Mouse (Mus musculus) spleen, postnatal 4 days (tissue): ENCODE measurements around the gene Tmem263.

Source experiments
- DNase-seq, 2 experiments: peaks; one replicate each; pipeline ENCODE4 v3.0.0; 2022; ENCODE audit warnings: low spot score in 2 of 2

The Tmem263 gene

DNA sequence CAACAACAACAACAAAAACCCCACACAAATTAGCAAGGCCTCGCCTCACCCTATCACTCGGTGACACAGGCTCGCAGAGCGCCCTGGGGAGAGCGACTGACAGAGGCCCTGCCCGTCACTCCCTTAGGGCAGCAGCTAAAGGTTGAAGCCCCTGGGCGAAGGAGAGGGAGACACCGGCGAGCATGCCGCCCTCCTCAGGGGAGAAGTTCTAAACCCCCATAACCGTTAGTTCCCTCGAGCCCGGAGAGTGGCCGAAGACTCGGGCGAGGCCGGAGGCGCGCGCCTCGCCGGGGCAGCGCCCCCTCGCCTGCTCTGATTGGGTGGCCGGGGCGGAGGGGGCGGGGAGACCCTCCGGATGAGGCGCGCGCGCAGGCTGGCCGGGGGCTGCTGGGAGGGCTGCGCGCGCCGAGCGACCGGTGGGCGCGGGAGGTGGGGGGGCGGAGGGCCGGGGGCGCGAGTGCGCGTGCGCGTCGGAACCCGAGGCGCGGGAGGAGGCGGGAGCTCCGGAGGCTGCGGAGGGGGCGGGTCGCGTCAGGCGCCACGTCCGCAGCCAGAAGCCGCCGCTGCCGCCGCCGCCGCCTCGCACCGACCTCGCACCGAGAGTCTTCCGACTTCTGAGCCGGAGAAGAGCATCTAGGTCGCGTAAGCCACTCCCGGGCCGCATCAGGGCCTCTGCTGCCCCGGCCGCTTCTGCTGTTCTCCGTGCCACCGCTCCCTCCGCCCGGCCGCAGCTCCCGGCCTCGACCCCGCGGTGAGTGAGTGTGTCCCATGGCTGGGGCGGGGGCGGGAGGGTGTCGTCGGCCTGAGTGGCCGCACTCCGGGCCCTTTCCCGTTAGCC is at the start of gene Tmem263, which contains the start of gene Fhl4:
Gene Tmem263 (plus strand): TSS at position 381 of the 838 bp plus-strand sequence.
Gene Fhl4 (minus strand): TSS at position 249 of the 838 bp plus-strand sequence.
- peak; percentile 81 to 90 for DNase-seq

DNA sequence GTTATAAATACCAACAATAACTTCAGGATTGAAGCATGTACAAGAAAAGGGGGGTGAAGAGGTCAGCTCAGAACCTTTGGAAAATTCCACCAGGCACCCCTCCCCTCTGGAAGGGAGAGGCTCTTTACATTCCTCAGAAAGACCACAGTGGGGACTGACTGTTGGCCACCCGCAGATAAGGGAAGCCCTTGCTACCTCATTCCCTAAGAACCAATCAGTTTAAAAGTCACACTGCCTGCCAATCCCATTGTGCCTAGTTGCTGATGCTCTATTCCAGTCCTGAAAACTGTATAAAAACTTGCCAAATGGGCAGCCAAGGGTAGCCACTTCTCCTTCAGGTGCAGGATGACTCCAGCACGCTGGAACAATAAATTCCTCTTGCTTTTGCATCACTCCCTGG is 47.6 kb upstream of the Tmem263 start:
- DNase-seq = no peak

DNA sequence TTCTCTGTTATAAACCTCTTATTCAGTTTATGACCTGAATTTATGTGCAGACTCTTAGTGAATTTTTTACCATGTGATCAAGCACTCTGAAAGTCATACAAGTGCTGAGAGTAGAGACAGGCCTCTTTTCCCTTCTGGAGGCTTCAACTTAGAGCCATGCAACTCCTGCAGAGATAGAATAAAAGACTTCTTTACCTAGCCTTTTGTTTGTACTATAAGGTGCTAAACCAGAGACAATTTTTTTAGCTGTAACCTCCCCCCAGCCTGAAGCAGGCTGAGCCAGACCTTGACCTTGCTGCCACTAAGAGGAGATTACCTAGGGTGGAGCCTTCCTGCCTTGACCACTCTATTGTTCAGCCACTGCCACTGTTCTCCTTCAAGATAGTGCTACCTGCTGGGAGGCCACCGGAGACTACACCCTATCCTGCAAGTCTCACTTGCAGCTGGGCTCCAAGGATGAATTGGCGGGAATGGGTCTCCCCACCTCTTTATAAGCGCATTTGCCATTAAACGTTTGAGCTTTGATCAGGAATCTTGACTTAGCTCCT is 30.7 kb upstream of the Tmem263 start:
- DNase-seq = no peak

DNA sequence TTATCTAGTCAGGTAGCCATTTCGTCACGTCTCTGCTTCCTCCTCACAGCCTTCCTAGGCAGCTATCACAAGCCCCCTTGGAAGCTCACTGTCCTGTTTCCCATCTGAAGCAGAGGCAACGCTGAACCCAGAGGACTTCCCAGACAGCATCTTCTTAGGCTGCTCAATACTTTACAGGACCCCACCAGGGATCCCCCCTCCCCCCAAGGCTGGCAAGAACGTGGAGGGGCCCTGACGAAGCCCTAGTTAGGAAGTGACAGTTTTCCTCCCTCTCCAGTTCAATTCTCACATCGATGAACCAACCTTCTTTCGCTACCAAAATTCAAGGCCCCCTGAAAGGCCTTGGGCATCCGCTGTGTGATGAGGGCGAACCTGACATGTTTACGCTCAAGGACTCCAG is 586 bp upstream of the Tmem263 start:
- peak; percentile 18 to 67 for DNase-seq

GRCm38 (mm10) chr10:85103085-85103885 is 858 bp downstream of the Tmem263 start:
- peak; percentile 26 to 63 for DNase-seq

- DNase-seq = no peak
Observed at GRCm38 (mm10) chr10:85114409-85114808, 12.0 kb downstream of the Tmem263 start.

GRCm38 (mm10) chr10:85125184-85125583 is 22.8 kb downstream of the Tmem263 start:
- DNase-seq = no peak

DNA sequence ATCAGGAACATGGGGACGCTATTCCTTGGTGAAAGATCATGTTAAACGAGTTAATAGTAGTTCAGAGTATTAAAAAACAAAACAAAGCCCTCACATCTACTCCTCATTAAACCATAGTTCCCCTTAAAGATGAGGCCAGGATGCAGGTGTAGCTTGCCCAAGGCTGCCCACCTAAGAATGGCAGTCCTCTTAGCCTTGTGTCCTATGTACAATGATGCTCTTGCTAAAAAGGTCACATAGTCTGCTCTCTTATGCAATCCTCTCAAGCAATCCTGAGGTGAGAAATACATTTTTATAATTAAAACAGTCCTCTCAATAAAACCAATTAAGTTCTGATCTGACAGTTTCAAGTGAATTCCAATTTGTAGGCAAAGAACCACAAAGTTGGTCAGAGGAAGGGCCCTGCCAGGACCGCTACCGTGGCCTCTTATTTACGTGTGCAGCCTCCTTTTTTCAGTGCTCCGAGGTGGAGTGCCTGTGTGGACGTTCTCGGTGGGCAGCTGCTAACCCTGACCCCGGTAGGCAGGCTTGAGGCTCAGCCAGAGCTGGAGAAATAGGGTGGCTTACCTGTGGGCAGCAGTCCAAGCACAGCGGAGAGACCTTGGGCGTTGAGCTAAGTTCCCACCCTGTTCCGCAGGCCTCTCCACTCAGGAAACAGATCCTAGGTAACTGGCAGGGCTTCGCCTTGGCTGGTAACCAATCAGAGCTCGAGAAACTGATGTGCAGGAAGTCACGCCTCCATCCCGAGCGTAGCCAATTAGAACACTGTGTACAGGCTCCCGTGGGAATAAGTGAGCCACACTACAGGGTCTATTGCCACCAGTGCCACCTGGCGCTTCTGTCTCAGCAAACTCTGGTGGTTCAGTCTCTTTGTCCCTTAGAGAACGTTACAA is 25.2 kb downstream of the Tmem263 start, which contains the start of gene Mterf2:
Gene Mterf2 (minus strand): TSS at position 633 of the 893 bp plus-strand sequence.
- peak; percentile 86 to 89 for DNase-seq

- DNase-seq = peak; percentile 48 to 74
Observed at GRCm38 (mm10) chr10:85128453-85128852, 26.0 kb downstream of the Tmem263 start.

DNA sequence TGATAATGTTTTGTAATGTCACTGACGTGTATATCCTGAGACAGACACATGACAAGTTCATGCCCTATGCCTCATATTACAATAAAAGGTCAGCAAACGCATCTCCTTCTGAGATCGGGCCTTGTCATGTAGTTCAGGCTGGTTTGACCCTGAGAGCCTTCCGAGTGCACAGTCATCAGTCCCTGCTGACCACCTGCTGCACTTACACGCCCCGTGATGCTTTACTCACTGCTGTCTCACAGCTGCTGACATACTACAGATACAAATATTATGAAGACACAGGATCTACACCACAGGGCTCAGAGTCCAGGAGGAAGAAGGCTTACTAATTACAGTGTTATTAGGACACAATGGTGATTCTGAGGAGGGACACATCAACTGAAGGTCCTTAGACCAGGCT is 34.1 kb downstream of the Tmem263 start:
- no peak for DNase-seq

- DNase-seq = no peak
Observed at GRCm38 (mm10) chr10:85141465-85141864, 39.0 kb downstream of the Tmem263 start.

- DNase-seq = no peak
Observed at GRCm38 (mm10) chr10:85146282-85146681, 43.9 kb downstream of the Tmem263 start.

DNA sequence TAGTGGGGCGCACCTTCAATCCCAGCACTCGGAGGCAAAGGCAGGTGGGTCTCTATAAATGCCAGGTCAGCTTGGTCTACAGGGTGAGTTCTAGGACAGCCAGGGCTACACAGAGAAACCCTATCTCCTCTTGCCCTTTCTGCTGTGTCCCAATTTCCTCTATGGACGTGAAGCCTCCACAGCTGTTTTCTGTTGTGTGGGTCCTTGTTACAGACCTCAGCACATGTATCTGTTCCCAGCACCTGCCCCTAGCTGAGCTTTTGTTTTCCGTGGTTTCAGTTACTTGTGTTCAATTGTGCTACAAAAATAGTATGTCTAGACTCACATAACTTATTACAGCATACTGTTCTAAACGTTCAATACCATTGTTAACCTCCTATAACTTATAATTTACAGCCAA is 46.8 kb downstream of the Tmem263 start:
- DNase-seq = no peak

DNA sequence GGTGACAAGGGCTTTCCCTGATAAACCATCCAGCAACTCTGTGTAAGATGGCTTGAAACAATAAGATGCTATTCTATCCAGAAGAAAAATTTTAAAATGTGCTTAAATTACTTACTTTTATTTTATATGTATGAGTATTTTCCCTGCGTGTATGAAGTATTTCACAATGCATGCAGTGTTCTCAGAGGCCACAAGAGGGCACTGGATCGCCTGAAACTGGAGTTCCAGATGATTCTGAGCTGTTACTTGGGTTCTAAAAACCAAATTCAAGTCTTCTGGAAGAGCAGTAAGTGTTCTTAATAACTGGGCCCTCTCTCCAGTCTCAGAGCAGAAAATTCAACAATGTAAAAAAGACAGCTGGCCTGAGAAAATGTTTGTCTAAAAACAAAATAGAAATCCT is 51.8 kb downstream of the Tmem263 start:
- DNase-seq = peak; percentile 29 to 65

DNA sequence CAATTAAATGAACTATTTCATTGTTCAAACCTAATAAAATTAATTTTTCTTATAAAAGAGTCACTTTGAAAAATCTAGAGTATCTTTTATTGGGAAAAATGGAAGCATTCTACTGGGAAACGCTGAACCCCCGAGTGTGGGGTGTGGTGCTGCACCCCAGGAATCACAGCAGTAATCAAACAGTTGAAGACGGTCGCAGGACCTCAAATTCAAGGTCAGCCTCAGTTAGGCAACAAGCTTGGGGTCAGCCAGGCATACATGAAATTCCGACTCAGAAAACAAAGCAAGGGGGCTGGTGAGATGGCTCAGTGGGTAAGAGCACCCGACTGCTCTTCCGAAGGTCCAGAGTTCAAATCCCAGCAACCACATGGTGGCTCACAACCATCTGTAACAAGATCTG is 55.0 kb downstream of the Tmem263 start:
- no peak for DNase-seq

DNA sequence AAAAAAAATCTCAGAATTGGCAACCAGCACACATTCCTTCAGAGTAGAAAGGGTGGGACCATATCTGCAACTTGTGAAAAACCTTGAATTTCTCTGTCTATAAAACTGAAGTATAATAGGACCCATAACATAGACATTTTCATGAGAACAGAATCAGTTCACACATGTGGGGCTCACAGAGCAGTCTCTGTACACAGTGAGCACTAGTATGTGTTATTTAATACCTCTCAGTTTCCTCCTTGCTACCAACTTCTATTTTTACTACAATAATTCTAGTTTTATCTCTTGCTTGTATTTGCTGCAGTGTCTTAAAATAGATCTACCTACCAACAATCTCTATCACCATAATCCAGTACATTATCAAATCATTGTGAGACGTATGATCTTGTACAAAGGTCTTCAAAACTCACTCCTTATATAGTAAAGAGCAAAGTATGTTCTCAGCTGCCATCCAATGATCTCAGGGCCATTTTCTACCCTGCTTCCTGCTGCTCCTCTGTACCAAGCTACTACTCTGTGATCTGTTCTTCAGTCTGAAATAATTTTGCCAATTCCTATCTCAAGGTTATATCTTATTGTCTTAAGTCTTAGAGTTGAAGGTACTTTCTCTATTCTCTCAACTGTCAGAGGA is 57.7 kb downstream of the Tmem263 start:
- DNase-seq = no peak

DNA sequence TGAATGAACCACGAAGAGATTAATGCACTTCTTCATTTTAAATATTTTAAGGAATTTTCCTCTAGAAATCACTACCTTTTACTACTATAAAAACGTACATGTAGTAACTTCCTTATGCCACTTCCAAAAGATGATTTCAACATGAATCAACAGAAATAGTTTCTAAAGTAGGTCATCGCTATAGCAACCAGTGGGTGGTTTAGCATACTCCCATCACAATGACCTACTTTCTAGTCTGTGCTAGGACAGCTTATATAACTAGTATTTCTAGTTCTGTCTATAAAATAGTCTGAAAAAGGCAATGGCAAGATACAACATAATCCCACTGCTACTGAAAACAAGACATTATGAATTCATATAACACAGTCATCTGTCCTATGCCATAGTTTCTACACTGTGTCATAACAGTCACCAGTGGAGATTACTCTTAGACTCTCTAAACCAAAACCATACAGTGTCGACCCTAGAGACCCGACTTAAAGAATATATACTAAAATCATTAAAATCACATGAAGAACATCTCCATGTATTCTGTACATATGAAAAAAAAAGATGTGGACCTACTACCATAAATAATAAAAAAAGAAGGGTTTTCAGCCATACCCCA is 59.4 kb downstream of the Tmem263 start:
- DNase-seq = no peak

- no peak for DNase-seq
Observed at GRCm38 (mm10) chr10:85164791-85165190, 62.4 kb downstream of the Tmem263 start.

DNA sequence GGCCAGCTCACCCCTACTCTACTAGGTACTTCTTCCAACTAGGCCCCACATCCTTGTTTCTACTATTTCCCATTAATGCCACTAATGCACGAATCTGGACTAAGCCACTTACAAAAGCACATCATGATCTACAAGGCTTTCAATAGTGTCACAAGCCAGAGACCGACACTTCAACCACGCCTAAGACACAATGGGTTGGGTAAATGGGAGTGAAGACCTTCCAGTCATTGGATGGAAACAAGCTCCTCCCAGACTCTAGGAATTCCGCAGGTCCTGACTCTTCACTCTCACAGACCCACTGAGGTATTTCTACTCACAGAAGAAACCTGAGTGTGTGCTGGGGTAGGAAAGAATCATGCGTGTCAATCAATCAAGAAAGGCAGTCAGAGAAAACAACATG is 62.9 kb downstream of the Tmem263 start:
- no peak for DNase-seq
